Mouse (Mus musculus) E14TG2a.4 (cell line): ENCODE data around the gene Ubald2.

Experiments
- CTCF ChIP-seq: conservative IDR thresholded peaks from 2 replicates; pipeline ENCODE4 v1.5.1; 2014; ENCODE audit warnings: low read length
- NANOG ChIP-seq: IDR thresholded peaks from 2 replicates; pipeline ENCODE4 v1.6.1; 2014; ENCODE audit warnings: borderline replicate concordance, low read length, mixed read lengths
- POU5F1 ChIP-seq: IDR thresholded peaks from 2 replicates; pipeline ENCODE4 v1.6.1; 2014; ENCODE audit warnings: low read length, borderline replicate concordance

- no peak for TF ChIP-seq CTCF
- TF ChIP-seq POU5F1, result no peak
- no peak for TF ChIP-seq NANOG
These were observed 15.4 kb downstream of the Ubald2 start for GRCm38 (mm10) chr11:116449341-116449740.
